Mouse (Mus musculus) erythroblast, embryonic 14.5 days (primary cell): ENCODE measurements around the gene Krt33a.

Source experiments
- GATA1 ChIP-seq: IDR thresholded peaks from 2 replicates; pipeline ENCODE4 v1.6.1; 2012; ENCODE audit warnings: low read length, inconsistent platforms, mixed read lengths
- TAL1 ChIP-seq: IDR thresholded peaks from 3 replicates; pipeline ENCODE4 v1.6.1; 2012; ENCODE audit warnings: low read length, inconsistent platforms, mixed read lengths

GRCm38 (mm10) chr11:99994384-99994661, 21.7 kb downstream of the Krt33a start:
- TF ChIP-seq GATA1: no peak
- no peak for TF ChIP-seq TAL1
